Mouse (Mus musculus) 3T3-L1 (cell line): ENCODE data around the gene Gm20696.

Source experiments
- DNase-seq: peaks from one replicate; pipeline ENCODE4 v3.0.0-alpha.2; 2015; ENCODE audit warnings: low read depth, low spot score

Gene Gm20696

GRCm38 (mm10) chr6:99625306-99625705 lies 41.3 kb downstream of the Gm20696 start:
- DNase-seq: no peak

DNA sequence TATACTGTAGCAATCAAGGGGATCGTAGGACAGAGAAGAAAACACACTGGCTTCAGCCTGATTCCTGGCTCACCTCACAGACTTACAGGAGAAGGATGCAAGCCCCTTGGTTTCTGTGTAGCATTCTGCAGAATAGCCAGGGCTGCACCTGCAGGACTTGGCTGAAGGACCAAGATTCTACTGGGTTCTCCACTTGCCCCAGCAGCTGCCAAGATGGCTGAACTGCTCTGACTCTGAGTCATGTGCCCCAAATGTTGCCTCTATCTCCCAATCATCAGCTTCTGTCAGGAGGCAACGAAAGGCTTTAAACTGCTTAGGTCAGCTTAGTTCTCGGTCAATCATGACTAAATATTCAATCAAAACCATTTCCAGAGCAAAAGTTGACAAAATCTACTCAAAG lies 42.1 kb downstream of the Gm20696 start:
- no peak for DNase-seq

- DNase-seq: peak; percentile 17
These were observed 43.0 kb downstream of the Gm20696 start for GRCm38 (mm10) chr6:99623641-99624040.

DNA sequence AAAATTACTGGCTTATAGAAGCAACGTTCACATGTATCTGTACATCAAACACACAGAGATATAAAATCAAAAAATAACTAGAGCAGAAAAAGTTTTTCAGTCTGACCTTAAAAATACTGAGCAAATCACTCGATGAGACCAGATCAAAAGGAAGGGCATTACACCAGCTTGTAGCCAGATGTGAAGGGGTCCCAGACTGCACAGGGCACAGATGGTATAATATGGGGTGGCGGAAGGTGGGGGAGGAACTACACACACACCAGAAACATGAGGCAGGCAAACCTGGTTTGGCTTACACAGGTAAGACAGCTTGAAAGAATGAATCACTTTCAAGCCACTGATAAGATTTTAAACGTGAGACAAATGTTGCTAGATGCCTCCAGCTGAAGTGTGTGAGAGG lies 45.4 kb downstream of the Gm20696 start:
- DNase-seq: no peak

- no peak for DNase-seq
These were observed 46.1 kb downstream of the Gm20696 start for GRCm38 (mm10) chr6:99620471-99620870.

GRCm38 (mm10) chr6:99619964-99620363 lies 46.6 kb downstream of the Gm20696 start:
- DNase-seq: no peak

GRCm38 (mm10) chr6:99619466-99619865 lies 47.1 kb downstream of the Gm20696 start:
- no peak for DNase-seq

GRCm38 (mm10) chr6:99617867-99618266 lies 48.7 kb downstream of the Gm20696 start:
- no peak for DNase-seq

DNA sequence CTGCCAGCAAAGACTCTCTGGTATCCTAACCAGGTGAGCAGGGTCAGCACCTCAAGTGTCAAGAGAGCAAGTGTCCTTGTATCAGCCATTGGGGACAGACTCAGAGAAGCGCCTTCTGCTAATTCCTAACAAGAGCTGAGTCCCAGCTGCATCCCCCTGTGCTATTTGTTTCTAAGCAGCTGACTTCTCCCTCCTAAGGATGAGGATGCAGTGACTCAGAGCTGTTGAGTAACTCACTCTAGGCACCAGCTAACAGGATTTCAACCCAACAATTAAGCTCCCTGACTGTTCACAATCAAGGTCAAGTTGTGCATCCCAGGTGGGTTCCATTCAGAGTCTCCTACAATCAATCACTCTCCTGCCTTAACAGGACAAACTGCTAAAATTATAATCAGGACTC lies 49.2 kb downstream of the Gm20696 start:
- DNase-seq: peak; percentile 59

DNA sequence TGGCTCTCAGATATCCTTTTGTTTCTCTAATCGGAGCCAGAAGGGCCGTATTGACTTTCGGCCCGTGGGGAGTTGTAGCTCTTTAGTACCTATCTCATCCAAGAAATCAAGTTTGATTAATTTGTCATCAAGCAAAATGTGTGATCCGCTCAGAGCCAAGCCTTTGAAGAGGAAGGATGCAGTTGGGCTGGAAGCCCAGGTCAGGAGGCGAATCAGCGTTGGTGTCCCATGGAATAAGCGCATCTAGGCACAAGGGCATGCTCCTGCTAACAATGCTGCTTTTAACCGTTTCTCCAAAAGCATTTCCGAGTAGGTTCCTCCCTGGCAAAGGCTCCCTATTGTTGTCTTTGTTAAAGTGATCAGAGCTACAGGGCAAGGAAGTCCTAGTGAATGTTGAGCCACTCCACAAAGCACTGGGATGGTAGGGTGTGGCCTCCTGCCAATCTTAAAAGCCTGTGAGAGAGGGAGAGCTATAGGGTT lies 51.3 kb downstream of the Gm20696 start:
- DNase-seq: no peak

DNA sequence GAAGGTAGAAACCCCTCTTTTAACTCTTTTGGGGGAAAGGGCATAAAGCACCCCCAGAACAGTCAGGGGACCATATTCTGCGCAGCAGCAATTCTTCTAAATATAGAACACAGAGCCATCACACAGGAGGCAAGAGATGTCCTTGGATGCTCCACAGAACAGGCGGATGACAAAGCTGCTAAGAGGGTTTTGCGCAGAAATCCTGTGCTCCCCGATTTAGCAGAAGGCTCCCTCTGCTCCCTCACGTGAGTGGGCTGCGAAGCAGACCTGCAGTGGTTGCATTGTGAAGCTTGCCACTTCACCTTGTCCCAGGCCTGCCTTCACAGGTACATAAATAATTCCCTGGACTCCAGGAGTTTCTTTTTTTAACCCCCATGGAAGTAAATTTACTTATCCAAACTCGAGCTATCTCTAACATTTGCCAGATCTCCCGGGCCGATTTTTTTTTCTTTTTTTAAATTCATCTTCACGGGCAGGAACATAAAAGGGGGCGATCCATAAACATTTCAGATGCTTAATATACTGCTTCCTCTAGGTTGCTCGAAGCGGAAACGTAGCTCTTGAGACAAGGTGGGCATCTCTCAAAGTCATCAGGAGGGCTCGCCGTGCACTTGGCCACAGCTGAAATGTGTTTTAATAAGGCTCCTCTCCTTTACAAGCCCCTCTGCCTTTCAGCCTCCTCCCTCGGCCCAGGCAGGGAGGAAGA lies 51.9 kb downstream of the Gm20696 start:
- DNase-seq: no peak

DNA sequence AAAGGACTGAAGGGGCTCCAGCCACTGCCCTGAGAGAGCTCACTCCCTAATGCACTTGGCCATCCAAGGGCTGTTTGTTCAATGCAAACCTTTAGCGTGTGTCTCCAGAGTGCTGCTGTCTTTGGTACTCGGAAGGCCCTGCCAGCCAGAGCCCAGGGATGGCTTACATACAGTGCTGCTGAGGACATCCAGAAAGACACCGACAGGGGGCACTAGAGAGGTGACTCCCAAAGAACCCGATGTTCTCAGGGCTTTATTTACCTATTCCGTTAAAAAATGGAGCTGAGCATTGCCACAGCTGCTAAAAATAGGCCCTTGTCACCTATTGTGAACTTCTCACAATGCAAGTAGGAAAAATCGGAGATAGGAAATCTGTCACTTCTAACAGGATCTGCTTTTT lies 54.7 kb downstream of the Gm20696 start:
- peak; percentile 24 for DNase-seq

DNA sequence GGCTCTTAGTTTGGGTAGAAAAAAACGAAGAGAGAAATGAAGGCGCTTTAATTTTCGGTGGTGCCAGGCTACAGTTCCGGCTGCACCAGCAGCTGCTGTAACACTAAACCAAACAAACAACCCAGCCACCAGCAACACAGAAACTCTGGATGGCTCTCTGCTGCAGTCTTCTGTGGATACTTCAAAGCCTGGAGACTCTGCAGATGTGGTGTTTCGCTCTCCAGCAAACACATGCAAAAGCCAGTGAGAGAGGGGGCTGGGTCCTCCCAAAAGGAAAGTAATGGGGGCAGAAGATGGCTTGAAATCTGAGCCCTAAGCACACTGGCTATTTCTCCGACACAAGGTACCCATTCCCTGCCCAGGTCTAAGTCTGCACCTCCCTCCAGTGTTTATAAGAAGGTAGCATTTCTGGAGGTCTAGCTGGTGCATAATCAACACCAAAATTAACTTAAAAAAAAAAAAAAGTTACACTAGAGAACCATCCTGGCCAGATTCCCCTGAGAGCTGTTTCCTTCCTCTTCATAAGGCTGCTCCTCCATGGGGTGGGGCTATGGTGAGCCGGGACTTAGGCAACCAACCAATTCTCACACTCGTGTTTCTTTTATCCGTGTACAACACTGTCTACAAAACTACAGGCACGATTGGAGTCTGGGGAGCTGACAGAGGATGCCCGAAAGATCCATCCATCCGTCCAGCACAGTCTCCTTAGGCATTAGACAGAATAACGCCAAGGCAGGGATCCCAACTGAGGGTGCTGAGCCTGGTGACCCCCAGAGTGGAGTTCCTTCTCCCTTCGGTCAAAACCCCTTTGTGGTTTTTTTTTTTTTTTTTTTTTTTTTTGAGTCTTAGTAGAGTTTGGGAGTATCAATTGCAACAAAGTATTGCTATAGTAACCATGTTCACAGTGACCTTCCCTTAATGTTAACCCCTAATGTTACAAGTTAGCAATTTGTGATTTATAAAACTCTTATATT lies 55.9 kb downstream of the Gm20696 start:
- DNase-seq: no peak

GRCm38 (mm10) chr6:99606079-99606478 lies 60.5 kb downstream of the Gm20696 start:
- DNase-seq: no peak

GRCm38 (mm10) chr6:99604758-99605157 lies 61.8 kb downstream of the Gm20696 start:
- peak; percentile 71 for DNase-seq

- DNase-seq: no peak
These were observed 64.2 kb downstream of the Gm20696 start for GRCm38 (mm10) chr6:99602434-99602833.

GRCm38 (mm10) chr6:99600886-99601285 lies 65.7 kb downstream of the Gm20696 start:
- DNase-seq: no peak

GRCm38 (mm10) chr6:99600168-99600793 lies 66.3 kb downstream of the Gm20696 start:
- DNase-seq: peak; percentile 79

DNA sequence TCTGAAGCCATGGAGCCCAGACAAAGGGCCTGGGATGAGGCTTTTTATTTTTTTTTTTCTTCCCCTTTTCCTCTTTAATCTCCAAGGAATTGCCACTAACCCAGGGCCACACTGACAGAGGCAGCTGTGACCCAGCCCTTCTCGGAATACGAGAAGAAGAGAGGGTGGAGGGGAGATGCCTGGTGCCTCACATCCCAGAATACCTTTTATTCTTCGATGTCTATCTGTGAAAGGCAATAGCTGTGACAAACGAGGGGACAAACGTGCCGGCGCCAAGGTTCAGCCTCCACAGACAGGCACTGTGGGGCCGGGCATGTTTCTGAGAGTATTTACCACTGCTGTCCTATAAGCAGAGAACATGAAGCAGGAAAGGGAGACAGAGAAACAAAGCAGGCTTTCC lies 66.9 kb downstream of the Gm20696 start:
- no peak for DNase-seq

GRCm38 (mm10) chr6:99599229-99599628 lies 67.4 kb downstream of the Gm20696 start:
- DNase-seq: no peak

- no peak for DNase-seq
These were observed 89.6 kb downstream of the Gm20696 start for GRCm38 (mm10) chr6:99577040-99577439.

DNA sequence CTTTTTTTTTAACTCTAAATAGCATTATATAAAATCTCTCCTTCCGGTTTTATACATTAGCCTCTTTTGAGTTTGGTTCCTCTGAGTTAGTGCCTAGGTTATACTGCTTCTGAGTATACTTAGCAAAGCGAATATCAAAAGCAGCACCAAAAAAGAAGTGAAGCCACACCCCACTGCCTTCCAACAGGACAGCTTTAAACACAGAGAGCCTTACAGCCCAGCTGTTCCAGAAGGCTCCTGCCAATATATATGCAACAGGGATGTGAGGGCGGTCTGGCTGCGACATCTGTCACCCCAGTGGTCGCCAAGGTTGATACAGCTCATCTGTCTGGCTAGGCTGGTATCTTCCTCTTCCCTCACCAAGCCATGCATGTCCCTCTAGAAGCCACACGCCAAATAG lies 91.0 kb downstream of the Gm20696 start:
- no peak for DNase-seq
